Mouse (Mus musculus): ENCODE measurements at regions not wholly inside any gene's neighbourhood (a gene's known extent, or its start where the extent isn't known, plus 50 kb on each side); places are given as distances from the start of the nearest gene placed in this dataset.
A peak's percentile ranks its signal among the peaks of the same experiment; 100 is the strongest.

GRCm38 (mm10) chr16:31370590-31371092 lies 51.4 kb upstream of the Bdh1 start:
- DNase-seq (ENCODE audit: low spot score in 2 of 2): peak in 1 of 2 experiments; percentile 9

DNA sequence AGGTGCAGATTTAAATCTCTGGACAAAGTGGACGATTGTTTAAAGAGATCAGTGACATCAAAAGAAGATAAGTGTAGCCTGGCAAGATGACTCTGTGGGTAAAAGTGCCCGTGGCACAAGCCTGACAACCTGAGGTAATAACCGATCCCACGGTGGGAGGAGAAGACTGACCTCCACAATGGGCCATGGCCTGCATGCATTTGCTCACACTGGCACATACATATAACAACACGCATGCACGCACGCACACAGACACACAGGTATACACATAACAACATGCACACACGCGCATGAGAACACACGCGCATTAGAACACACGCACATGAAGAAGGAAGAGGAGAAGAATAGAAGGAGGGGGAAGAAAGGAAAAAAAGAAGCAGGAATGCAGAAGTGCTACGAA lies 52.2 kb upstream of the Bdh1 start:
- DNase-seq (ENCODE audit: low spot score in 2 of 2): no peak

- DNase-seq (ENCODE audit: low spot score in 2 of 2): peak in 1 of 2 experiments; percentile 20
Measured at GRCm38 (mm10) chr16:31367521-31368245, 53.1 kb upstream of the Apod start.

DNA sequence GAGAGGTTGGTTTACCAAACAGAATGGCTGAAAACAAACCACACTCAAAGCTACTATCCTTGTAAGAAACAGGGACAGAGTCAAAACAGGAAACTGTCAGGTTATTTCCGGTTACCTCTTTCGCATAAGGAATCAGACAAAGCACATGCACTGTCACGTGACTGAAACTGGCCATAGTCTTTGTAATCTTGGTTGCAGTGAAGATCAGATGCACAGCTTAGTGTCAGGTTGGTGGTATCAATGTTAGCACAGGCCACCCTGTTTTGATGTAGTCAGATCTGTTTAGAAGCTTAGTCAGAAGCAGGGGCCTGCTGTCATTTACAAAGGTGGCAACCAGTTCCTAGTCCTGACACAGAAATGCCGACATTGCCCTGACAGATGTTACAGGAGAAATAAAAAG lies 51.4 kb upstream of the Apod start:
- DNase-seq (ENCODE audit: low spot score in 2 of 2): no peak

DNA sequence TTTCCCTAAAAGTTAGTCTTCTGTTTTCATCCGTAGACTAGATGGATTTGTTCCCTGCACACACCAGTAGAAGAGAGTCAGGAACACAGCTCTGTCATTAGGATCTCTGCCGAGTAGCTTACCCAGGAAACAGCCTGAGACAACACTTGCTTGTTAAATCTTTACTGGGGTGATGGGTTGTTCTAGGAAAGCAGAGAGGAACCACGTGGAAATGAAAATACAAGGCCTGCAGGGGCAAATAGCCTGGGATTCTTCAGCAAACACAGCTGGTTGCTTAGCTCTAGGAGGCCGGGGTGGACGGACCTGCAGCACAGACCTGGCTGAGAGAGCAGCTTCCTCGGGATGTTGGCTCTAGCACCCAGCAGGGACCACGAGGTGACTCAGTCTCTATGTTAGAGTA lies 49.9 kb upstream of the Apod start:
- peak; percentile 27 to 40 for DNase-seq (ENCODE audit: low spot score in 2 of 2)
